Mouse (Mus musculus) embryonic stem cell, embryonic (primary cell): Measurements from ENCODE around the gene Anks1.

Experiments
- CTCF ChIA-PET, 4 experiments: fragments of 300-600 bp in 2 of 4; fragments of 350-600 bp in 2 of 4; sonication (Branson Sonifier 250); formaldehyde crosslinking; loops; one replicate each; lab custom pipeline; 2022; ENCODE audit warnings: inconsistent platforms in 2 of 4; lab: Charles Lee
- POLR2A ChIA-PET, 4 experiments: fragments of 300-600 bp in 2 of 4; fragments of 350-600 bp in 2 of 4; sonication (Branson Sonifier 250); formaldehyde crosslinking; loops; one replicate each; lab custom pipeline; 2022; ENCODE audit warnings: antibody characterized with exemption in 4 of 4, inconsistent platforms in 1 of 4; lab: Charles Lee

Anks1 gene

GRCm38 (mm10) chr17:28012851-28013250 lies 103.7 kb downstream of the Anks1 start:
- ChIA-PET CTCF (interaction anchor here (0.5 to 1.7 kb wide), 33 partner anchors 8 to 454 kb away, joined by 3 to 24 read pairs (median 5); partner anchors contain the start of gene Tcp11 (in 2 of the 4)), POLR2A (interaction anchor here in 3 of 4 experiments (0.5 to 2.8 kb wide), 24 partner anchors 8 to 1146 kb away, joined by 3 to 18 read pairs (median 4); partner anchors contain the start of genes Hmga1 (in 1 of the 3) and Tcp11 (in 1 of the 3))

- ChIA-PET POLR2A (interaction anchor here in 3 of 4 experiments (0.5 to 2.8 kb wide), 28 partner anchors 8 to 1146 kb away, joined by 3 to 18 read pairs (median 4); partner anchors contain the start of genes Hmga1 (in 1 of the 3) and Tcp11 (in 1 of the 3)), CTCF (interaction anchor here (0.5 to 1.7 kb wide), 39 partner anchors 8 to 1310 kb away, joined by 3 to 24 read pairs (median 4); partner anchors contain the start of gene Tcp11 (in 2 of the 4))
These were observed 104.3 kb downstream of the Anks1 start for GRCm38 (mm10) chr17:28013259-28013875.

- CTCF ChIA-PET: interaction anchor here in 2 of 4 experiments (0.5 to 1.7 kb wide), 2 partner anchors 13 to 724 kb away, joined by 3 to 5 read pairs; no protein-coding TSS in a partner anchor
- POLR2A ChIA-PET: interaction anchor here in 3 of 4 experiments (0.6 to 2.8 kb wide), 10 partner anchors 8 to 509 kb away, joined by 3 to 18 read pairs (median 5); partner anchors contain the start of gene Hmga1 (in 1 of the 3)
These were observed 105.3 kb downstream of the Anks1 start for GRCm38 (mm10) chr17:28014449-28014848.

GRCm38 (mm10) chr17:28015068-28015730 lies 106.1 kb downstream of the Anks1 start:
- CTCF ChIA-PET: interaction anchor here in 1 of 4 experiments (0.5 kb wide), 1 partner anchor 335 kb away, joined by 3 read pairs; no protein-coding TSS in a partner anchor

GRCm38 (mm10) chr17:28016056-28016797 lies 107.1 kb downstream of the Anks1 start:
- ChIA-PET CTCF (interaction anchor here in 2 of 4 experiments (1.0 to 1.7 kb wide), 2 partner anchors 32 kb away, joined by 5 read pairs; no protein-coding TSS in a partner anchor), POLR2A (interaction anchor here in 3 of 4 experiments (0.5 to 5.5 kb wide), 13 partner anchors 9 to 998 kb away, joined by 3 to 26 read pairs (median 4); partner anchors contain the start of gene Hmga1 (in 1 of the 3))

More at GRCm38 (mm10) chr17:28015068-28015730, 106.1 kb downstream of the Anks1 start:
- POLR2A ChIA-PET: interaction anchor here in 1 of 4 experiments (0.8 to 2.3 kb wide), 3 partner anchors 15 to 24 kb away, joined by 3 to 8 read pairs (median 3); no protein-coding TSS in a partner anchor

- ChIA-PET CTCF (interaction anchor here in 2 of 4 experiments (0.8 to 1.5 kb wide), 5 partner anchors 24 to 43 kb away, joined by 3 to 5 read pairs (median 4); no protein-coding TSS in a partner anchor), POLR2A (interaction anchor here in 3 of 4 experiments (0.6 to 5.5 kb wide), 17 partner anchors 10 to 311 kb away, joined by 3 to 26 read pairs (median 4); partner anchors contain the start of genes Tcp11 (in 1 of the 3) and Uhrf1bp1 (in 1 of the 3))
These were observed 109.2 kb downstream of the Anks1 start for GRCm38 (mm10) chr17:28018344-28018743.

- CTCF ChIA-PET: interaction anchor here in 1 of 4 experiments (1.4 kb wide), 1 partner anchor 24 kb away, joined by 4 read pairs; no protein-coding TSS in a partner anchor
- POLR2A ChIA-PET: interaction anchor here in 2 of 4 experiments (0.6 to 5.5 kb wide), 10 partner anchors 12 to 311 kb away, joined by 3 to 26 read pairs (median 4); partner anchors contain the start of gene Tcp11 (in 1 of the 2)
These were observed 109.7 kb downstream of the Anks1 start for GRCm38 (mm10) chr17:28018776-28019175.

GRCm38 (mm10) chr17:28019785-28020696 lies 110.9 kb downstream of the Anks1 start:
- ChIA-PET POLR2A (interaction anchor here in 2 of 4 experiments (0.9 to 5.5 kb wide), 11 partner anchors 9 to 218 kb away, joined by 3 to 26 read pairs (median 5); no protein-coding TSS in a partner anchor), CTCF (interaction anchor here in 3 of 4 experiments (0.8 to 1.4 kb wide), 7 partner anchors 9 to 285 kb away, joined by 3 to 5 read pairs (median 3); no protein-coding TSS in a partner anchor)

- CTCF ChIA-PET: interaction anchor here (0.6 to 2.6 kb wide), 11 partner anchors 8 to 973 kb away, joined by 3 to 8 read pairs (median 5); no protein-coding TSS in a partner anchor
- POLR2A ChIA-PET: interaction anchor here in 3 of 4 experiments (0.8 to 5.3 kb wide), 15 partner anchors 8 to 220 kb away, joined by 3 to 24 read pairs (median 4); partner anchors contain the start of gene Taf11 (in 1 of the 3)
These were observed 112.8 kb downstream of the Anks1 start for GRCm38 (mm10) chr17:28021911-28022310.

- POLR2A ChIA-PET: interaction anchor here in 3 of 4 experiments (0.5 to 3.2 kb wide), 22 partner anchors 10 to 406 kb away, joined by 3 to 13 read pairs (median 3); no protein-coding TSS in a partner anchor
- CTCF ChIA-PET: interaction anchor here (0.7 to 2.6 kb wide), 8 partner anchors 10 to 38 kb away, joined by 3 to 8 read pairs (median 6); no protein-coding TSS in a partner anchor
These were observed 113.9 kb downstream of the Anks1 start for GRCm38 (mm10) chr17:28022854-28023655.

GRCm38 (mm10) chr17:28025541-28025961 lies 116.4 kb downstream of the Anks1 start:
- ChIA-PET POLR2A (interaction anchor here in 2 of 4 experiments (0.7 to 1.3 kb wide), 2 partner anchors 23 to 796 kb away, joined by 3 read pairs; no protein-coding TSS in a partner anchor), CTCF (interaction anchor here in 2 of 4 experiments (0.7 to 1.1 kb wide), 2 partner anchors 23 kb away, joined by 3 to 4 read pairs; no protein-coding TSS in a partner anchor)

- POLR2A ChIA-PET: interaction anchor here in 3 of 4 experiments (0.5 to 1.5 kb wide), 5 partner anchors 13 to 797 kb away, joined by 3 read pairs; no protein-coding TSS in a partner anchor
- CTCF ChIA-PET: interaction anchor here in 2 of 4 experiments (0.7 to 1.5 kb wide), 2 partner anchors 13 to 22 kb away, joined by 3 to 5 read pairs; no protein-coding TSS in a partner anchor
These were observed 117.2 kb downstream of the Anks1 start for GRCm38 (mm10) chr17:28026111-28026872.

GRCm38 (mm10) chr17:28027197-28027596 lies 118.1 kb downstream of the Anks1 start:
- ChIA-PET CTCF (interaction anchor here in 1 of 4 experiments (1.5 kb wide), 1 partner anchor 14 kb away, joined by 5 read pairs; no protein-coding TSS in a partner anchor), POLR2A (interaction anchor here in 2 of 4 experiments (1.1 to 1.5 kb wide), 2 partner anchors 14 to 18 kb away, joined by 3 read pairs; no protein-coding TSS in a partner anchor)

- ChIA-PET POLR2A (interaction anchor here in 2 of 4 experiments (2.6 to 4.6 kb wide), 3 partner anchors 10 to 20 kb away, joined by 10 to 26 read pairs (median 23); no protein-coding TSS in a partner anchor), CTCF (interaction anchor here in 1 of 4 experiments (2.4 kb wide), 1 partner anchor 20 kb away, joined by 16 read pairs; no protein-coding TSS in a partner anchor)
These were observed 119.1 kb downstream of the Anks1 start for GRCm38 (mm10) chr17:28028236-28028635.
